Mouse (Mus musculus): ENCODE measurements around the gene C4bp.
"Not testable (repeated sequence)": the region's sequence is repeated elsewhere in the genome, so short reads cannot be mapped to it uniquely, and the experiment has no call there.

C4bp gene

GRCm38 (mm10) chr1:130661454-130661853 lies at the start of gene C4bp:
C4bp (minus strand) TSS chr1:130661632.
- DNase-seq, result peak; percentile 8

- DNase-seq, result no peak
Measured at GRCm38 (mm10) chr1:130710283-130711080, 49.0 kb upstream of the C4bp start.

- DNase-seq, result no peak
Measured at GRCm38 (mm10) chr1:130703613-130704012, 42.2 kb upstream of the C4bp start.

GRCm38 (mm10) chr1:130701976-130702375 lies 40.5 kb upstream of the C4bp start:
- no peak for DNase-seq

GRCm38 (mm10) chr1:130699937-130700633 lies 38.7 kb upstream of the C4bp start:
- no peak for DNase-seq

- no peak for DNase-seq
Measured at GRCm38 (mm10) chr1:130698601-130699000, 37.2 kb upstream of the C4bp start.

- no peak for DNase-seq
Measured at GRCm38 (mm10) chr1:130683905-130684304, 22.5 kb upstream of the C4bp start.

GRCm38 (mm10) chr1:130681656-130682413 lies 20.4 kb upstream of the C4bp start:
- DNase-seq, result no peak

- DNase-seq, result no peak
Measured at GRCm38 (mm10) chr1:130681075-130681474, 19.6 kb upstream of the C4bp start.

GRCm38 (mm10) chr1:130678551-130678950 lies 17.1 kb upstream of the C4bp start:
- no peak for DNase-seq

- not testable (repeated sequence) for DNase-seq
Measured at GRCm38 (mm10) chr1:130663576-130663975, 2.1 kb upstream of the C4bp start.

GRCm38 (mm10) chr1:130659641-130660040 lies 1.8 kb downstream of the C4bp start:
- not testable (repeated sequence) for DNase-seq

GRCm38 (mm10) chr1:130644103-130644502 lies 17.3 kb downstream of the C4bp start:
- no peak for DNase-seq

- no peak for DNase-seq
Measured at GRCm38 (mm10) chr1:130640967-130641366, 20.5 kb downstream of the C4bp start.

- peak; percentile 26 for DNase-seq
Measured at GRCm38 (mm10) chr1:130633761-130634410, 27.5 kb downstream of the C4bp start.

- no peak for DNase-seq
Measured at GRCm38 (mm10) chr1:130633316-130633715, 28.1 kb downstream of the C4bp start.

- DNase-seq, result no peak
Measured at GRCm38 (mm10) chr1:130629521-130629920, 31.9 kb downstream of the C4bp start, which contains the start of gene Zp3r. Zp3r (minus strand) TSS chr1:130629621.

GRCm38 (mm10) chr1:130596291-130596690 lies 65.1 kb downstream of the C4bp start:
- DNase-seq, result no peak

GRCm38 (mm10) chr1:130588659-130589058 lies 72.8 kb downstream of the C4bp start:
- DNase-seq, result no peak

Measured in kidney, adult 11 months (tissue).